7 mouse cellular contexts compared by ENCODE assay signal in the genomic region with DNA sequence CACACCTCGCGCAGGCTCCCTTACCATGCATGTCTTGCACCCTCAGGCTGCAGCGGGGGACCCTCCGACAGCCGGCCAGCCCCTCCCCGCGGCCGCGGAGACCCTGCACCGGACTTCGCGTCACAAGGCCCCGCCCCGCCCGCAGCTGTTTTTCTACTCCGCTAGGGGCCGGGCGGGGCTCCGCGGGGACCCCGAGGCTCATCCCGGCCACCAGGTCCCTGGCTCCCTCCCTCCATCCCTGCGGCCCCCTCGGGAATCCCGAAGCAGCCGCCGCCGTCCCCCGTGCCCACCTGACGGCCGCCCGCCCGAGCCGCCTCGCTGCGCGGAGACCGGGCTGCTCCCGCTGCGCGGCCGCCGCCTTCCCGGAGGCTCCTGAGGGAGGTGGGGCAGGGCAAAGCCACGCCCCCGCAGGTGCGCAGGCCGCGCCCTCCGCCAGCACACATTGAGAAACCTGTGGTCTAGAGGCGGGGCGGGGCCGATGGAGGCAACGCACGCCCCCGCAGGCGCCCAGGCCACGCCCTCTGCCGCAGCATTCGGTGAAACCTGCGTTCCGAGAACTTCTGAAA. TPM values are rescaled to one million over a fixed set of nuclear protein-coding genes. Genes with fewer than 3 reads are reported as not detected.
DNase-seq lines count a peak whose midpoint lies in the region; ATAC-seq and TF ChIP-seq lines count a peak whose summit lies in the region.

A gene (minus strand): TSS at position 374 of the 566 bp plus-strand sequence.

- H3K36me3 ChIP-seq in limb, embryonic 12.5 days: no peaks in the 10 kb centered on the region
- H3K36me3 ChIP-seq in midbrain, embryonic 13.5 days: no peaks in the 10 kb centered on the region
- no peaks in the 10 kb centered on the region for H3K36me3 ChIP-seq in stomach, embryonic 14.5 days (ENCODE audit: control insufficient read depth, insufficient read depth, low read length)

- H3K4me2 ChIP-seq in limb, embryonic 12.5 days: peak within 1 kb of the TSS; percentile 98
- peak within 1 kb of the TSS; percentile 89 for H3K4me2 ChIP-seq in midbrain, embryonic 13.5 days (replicated peaks)
- H3K4me2 ChIP-seq in stomach, embryonic 14.5 days (replicated peaks; ENCODE audit: low read depth, low read length): peak within 1 kb of the TSS; percentile 77

- TF ChIP-seq POLR2A in cortical plate, adult 2 months (IDR thresholded peaks at IDR 0.05; ENCODE audit: extremely low read depth, insufficient read depth, low read length): no peak

- peaks cover 8% of the 10 kb centered on the region for H3K9me3 ChIP-seq in limb, embryonic 12.5 days
- H3K9me3 ChIP-seq in midbrain, embryonic 13.5 days: no peaks in the 10 kb centered on the region
- H3K9me3 ChIP-seq in stomach, embryonic 14.5 days (ENCODE audit: control insufficient read depth, low read depth, low read length): no peaks in the 10 kb centered on the region

- intact Hi-C loops in gastrocnemius, postnatal 14 days (cut with DNase I; ENCODE audit: low total_unique reads): no loop called here

- WGBS in limb, embryonic 12.5 days: under 1% methylated on average over 62 of the region's 62 CpGs
- under 1% methylated on average over 62 of the region's 62 CpGs for WGBS in midbrain, embryonic 13.5 days
- whole genome bisulfite sequencing in stomach, embryonic 14.5 days: 1% methylated on average over 53 of the region's 62 CpGs

- peak; percentile 88 for DNase-seq in R1 (ENCODE audit: low read depth, low spot score)
- DNase-seq in gastrocnemius, postnatal 14 days: no peak

- no peak within 1 kb of the TSS for H3K27ac ChIP-seq in cortical plate, adult 2 months (ENCODE audit: insufficient read depth, low read length)
- no peak within 1 kb of the TSS for H3K27ac ChIP-seq in limb, embryonic 12.5 days
- no peak within 1 kb of the TSS for H3K27ac ChIP-seq in midbrain, embryonic 13.5 days
- no peak within 1 kb of the TSS for H3K27ac ChIP-seq in stomach, embryonic 14.5 days (ENCODE audit: low read length)

- ATAC-seq in hematopoietic stem cell, adult 5-6 weeks (replicated peaks in 1 of 2; ENCODE audit: insufficient read depth in 1 of 2, low FRiP score in 2 of 2, low TSS enrichment in 1 of 2, low read depth in 1 of 2, poor library complexity in 2 of 2, severe bottlenecking in 2 of 2): peak; percentile 39 to 54; a peak in 2 of 4 replicates
- no peak for ATAC-seq in limb, embryonic 12.5 days (ENCODE audit: insufficient number of reproducible peaks, insufficient read depth, low FRiP score, low TSS enrichment, low read depth)
- no peak for ATAC-seq in midbrain, embryonic 13.5 days
- peak; percentile 80 for ATAC-seq in stomach, embryonic 14.5 days (ENCODE audit: insufficient number of reproducible peaks, insufficient read depth, low FRiP score, low read depth)

- peaks cover 78% of the 10 kb centered on the region for H3K27me3 ChIP-seq in limb, embryonic 12.5 days
- peaks cover 72% of the 10 kb centered on the region for H3K27me3 ChIP-seq in midbrain, embryonic 13.5 days
- 0 out of 2 replicates have a peak, but pooled peaks cover 4% of the 10 kb centered on the region for H3K27me3 ChIP-seq in stomach, embryonic 14.5 days (ENCODE audit: control insufficient read depth, insufficient read depth, low read length)

- TF ChIP-seq CTCF in cortical plate, adult 2 months (IDR thresholded peaks at IDR 0.05; ENCODE audit: extremely low read depth, insufficient read depth, low read length): no peak

- H3K9ac ChIP-seq in limb, embryonic 12.5 days (replicated peaks): peak within 1 kb of the TSS; percentile 58
- H3K9ac ChIP-seq in midbrain, embryonic 13.5 days (replicated peaks): peak within 1 kb of the TSS; percentile 68
- peak within 1 kb of the TSS; percentile 41 for H3K9ac ChIP-seq in stomach, embryonic 14.5 days (replicated peaks; ENCODE audit: low read depth, low read length)

- peak within 1 kb of the TSS; percentile 15; the same call in 1 of the 2 replicates for H3K4me3 ChIP-seq in cortical plate, adult 2 months (ENCODE audit: insufficient read depth, low read length)
- H3K4me3 ChIP-seq in limb, embryonic 12.5 days (replicated peaks): peak within 1 kb of the TSS; percentile 69
- peak within 1 kb of the TSS; percentile 51 for H3K4me3 ChIP-seq in midbrain, embryonic 13.5 days (replicated peaks)
- H3K4me3 ChIP-seq in stomach, embryonic 14.5 days (ENCODE audit: low read depth, low read length): peak within 1 kb of the TSS; percentile 56

- no peaks in the 10 kb centered on the region for H3K4me1 ChIP-seq in cortical plate, adult 2 months (ENCODE audit: control insufficient read depth, insufficient read depth, low read length)
- peaks cover 22% of the 10 kb centered on the region for H3K4me1 ChIP-seq in limb, embryonic 12.5 days (replicated peaks)
- H3K4me1 ChIP-seq in midbrain, embryonic 13.5 days (replicated peaks): peaks cover 19% of the 10 kb centered on the region
- 0 out of 2 replicates have a peak, but pooled peaks cover 6% of the 10 kb centered on the region for H3K4me1 ChIP-seq in stomach, embryonic 14.5 days (ENCODE audit: control insufficient read depth, insufficient read depth, low read length)

RNA-seq across cellular contexts. Expression of the gene that starts here (rescaled TPM):
- polyA plus RNA-seq in cortical plate, adult 2 months (2012; rRNA removed): 2.9 and 3.0 TPM in 2 replicates
- total RNA-seq in hematopoietic stem cell, adult 5-6 weeks (2017): 1.5 and 2.6 TPM in 2 replicates
- polyA plus RNA-seq in limb, embryonic 12.5 days (2016; fragmentation: Nextera tagmentation; extraction: Ambion mirVana): 6.7 and 7.8 TPM in 2 replicates
- 1.1 and 1.2 TPM in 2 replicates for polyA plus RNA-seq in midbrain, embryonic 13.5 days (2015; fragmentation: Nextera tagmentation; extraction: Ambion mirVana)
- polyA plus RNA-seq in stomach, embryonic 14.5 days (2014; fragmentation: Nextera tagmentation; extraction: Ambion mirVana): 6.0 and 8.9 TPM in 2 replicates
- total RNA-seq in gastrocnemius, postnatal 14 days (2021): under 1 TPM in 1 of 2 experiments, not detected in 1; 0.11 TPM

Comparison
In these comparisons a context has a peak if more than half of its experiments do, and no peak if none do; other contexts are left out.
1. H3K4me3 ChIP-seq: peak in every context shown above with its lines; median percentile 69 in limb, embryonic 12.5 days; 56 in stomach, embryonic 14.5 days; 51 in midbrain, embryonic 13.5 days; 15 in cortical plate, adult 2 months.
2. ATAC-seq: peak in hematopoietic stem cell, adult 5-6 weeks (2 of 2) and stomach, embryonic 14.5 days (single experiment); none in limb, embryonic 12.5 days (single experiment) and midbrain, embryonic 13.5 days (single experiment).
3. Peak in every context shown above with its lines, with median percentiles within 50 percentile points of each other: H3K4me2 ChIP-seq and H3K9ac ChIP-seq.